ENCODE assay signal across 20 mouse cellular contexts in the genomic region with DNA sequence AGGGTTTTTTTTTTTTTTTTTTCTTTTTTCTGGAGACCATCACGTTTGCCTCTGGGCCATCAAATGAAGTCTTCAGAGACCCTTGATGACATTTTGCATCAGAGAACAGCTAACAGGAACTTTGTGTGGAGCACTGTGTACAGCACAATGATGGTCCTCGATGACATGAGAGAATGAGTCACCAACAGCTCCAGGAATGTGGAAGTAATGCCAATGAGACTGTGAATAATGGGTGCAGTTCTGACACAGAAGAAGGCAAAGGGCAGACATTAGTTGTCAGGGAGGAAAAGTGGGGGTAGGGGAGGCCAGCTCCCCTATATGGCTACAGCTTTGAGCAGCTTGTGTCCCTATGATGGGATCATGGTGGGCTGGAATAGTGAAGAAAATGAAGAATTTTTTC. TPM values are rescaled to one million over a fixed set of nuclear protein-coding genes. Genes with fewer than 3 reads are reported as not detected.
"Had no signal": no experiment of that assay in that cellular context is flagged by ENCODE, and none has a peak within 500 bp of the region (broad histone marks: within the 10 kb centered on the region; RNA-seq: fewer than 3 reads in every experiment).

No protein-coding gene starts in this region.

- H3K9me3 ChIP-seq: midbrain, embryonic 10.5 days; midbrain, embryonic 12.5 days; neural tube, embryonic 13.5 days; neural tube, embryonic 15.5 days had no signal

- H3K4me1 ChIP-seq: midbrain, embryonic 10.5 days; midbrain, embryonic 12.5 days; neural tube, embryonic 13.5 days; neural tube, embryonic 15.5 days had no signal

- H3K9ac ChIP-seq: lung, embryonic 14.5 days; midbrain, embryonic 12.5 days; neural tube, embryonic 13.5 days; neural tube, embryonic 15.5 days had no signal

- H3K4me3 ChIP-seq: midbrain, embryonic 10.5 days; midbrain, embryonic 12.5 days; myocyte; neural tube, embryonic 13.5 days; neural tube, embryonic 15.5 days had no signal

- H3K27me3 ChIP-seq: midbrain, embryonic 12.5 days; neural tube, embryonic 13.5 days; neural tube, embryonic 15.5 days had no signal

- H3K36me3 ChIP-seq: midbrain, embryonic 10.5 days; midbrain, embryonic 12.5 days; neural tube, embryonic 13.5 days; neural tube, embryonic 15.5 days had no signal

- H3K4me2 ChIP-seq: lung, embryonic 14.5 days; midbrain, embryonic 12.5 days; neural tube, embryonic 13.5 days; neural tube, embryonic 15.5 days had no signal

- DNase-seq: lung, embryonic 14.5 days; lung, postnatal 10 days; lung, postnatal 4 days; midbrain, embryonic 14.5 days; retina, postnatal 1 day; right cerebral cortex, adult 18-20 months; right cerebral cortex, postnatal 25 days; right cerebral cortex, postnatal 4 days; spleen, adult 18-20 months; thymus, adult 2 months; thymus, postnatal 25 days; thymus, postnatal 4 days had no signal

- H3K27ac ChIP-seq: midbrain, embryonic 10.5 days; midbrain, embryonic 12.5 days; neural tube, embryonic 13.5 days; neural tube, embryonic 15.5 days had no signal

- ATAC-seq: midbrain, embryonic 16.5 days had no signal

RNA-seq across cellular contexts. Expression of a gene that starts 5.7 kb away (rescaled TPM):
- total RNA-seq: megakaryocyte, adult 5-6 weeks; megakaryocyte-erythroid progenitor cell, adult 5-6 weeks had no signal
